Mouse (Mus musculus): Measurements from ENCODE around the gene Trhr2. TPM values are rescaled to one million over a fixed set of nuclear protein-coding genes. Genes with fewer than 3 reads are reported as not detected.

Trhr2 gene
- polyA plus RNA-seq, 1 experiment: 0.35 TPM

DNA sequence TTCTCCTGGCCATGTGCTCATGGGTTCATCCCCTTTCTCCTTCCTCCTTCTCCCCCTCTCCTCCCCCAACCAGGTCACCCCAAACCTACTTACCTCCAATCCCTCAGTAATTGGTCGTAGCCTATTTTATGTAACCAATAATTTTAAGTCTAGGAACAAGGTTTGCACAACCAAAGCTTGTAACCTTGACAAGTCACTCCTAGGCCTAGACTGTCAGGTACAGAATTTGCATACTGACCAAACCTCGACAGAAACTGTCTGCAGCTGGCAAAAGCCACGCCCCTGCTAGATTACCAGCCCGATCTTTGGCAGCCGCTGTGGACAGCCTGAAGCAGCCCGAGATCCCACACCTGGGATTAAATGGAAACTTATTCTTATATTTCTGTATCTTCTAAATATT lies 11.2 kb upstream of the Trhr2 start:
- 82% methylated on average over 6 of the region's 6 CpGs for whole genome bisulfite sequencing
- no peak for DNase-seq
- Histone ChIP-seq H3K4me3 (ENCODE audit: control insufficient read depth, insufficient read depth, low read length) (no peak overlapping the region), H3K36me3 (ENCODE audit: control insufficient read depth, insufficient read depth, low read length) (no peaks in the 10 kb centered on the region), H3K4me1 (replicated peaks; ENCODE audit: control insufficient read depth, insufficient read depth, low read length) (0 out of 2 replicates have a peak, but pooled peaks cover 3% of the 10 kb centered on the region), H3K27me3 (ENCODE audit: control insufficient read depth, insufficient read depth, low read length) (no peaks in the 10 kb centered on the region), H3K27ac (ENCODE audit: control insufficient read depth, insufficient read depth, low read length) (no peak overlapping the region)
- TF ChIP-seq POLR2A (IDR thresholded peaks at IDR 0.05; ENCODE audit: control insufficient read depth, extremely low read depth, insufficient read depth, low read length, poor library complexity) (no peak), CTCF (IDR thresholded peaks at IDR 0.05; ENCODE audit: borderline replicate concordance, control insufficient read depth, extremely low read depth, insufficient read depth, low read length, poor library complexity) (no peak)

DNA sequence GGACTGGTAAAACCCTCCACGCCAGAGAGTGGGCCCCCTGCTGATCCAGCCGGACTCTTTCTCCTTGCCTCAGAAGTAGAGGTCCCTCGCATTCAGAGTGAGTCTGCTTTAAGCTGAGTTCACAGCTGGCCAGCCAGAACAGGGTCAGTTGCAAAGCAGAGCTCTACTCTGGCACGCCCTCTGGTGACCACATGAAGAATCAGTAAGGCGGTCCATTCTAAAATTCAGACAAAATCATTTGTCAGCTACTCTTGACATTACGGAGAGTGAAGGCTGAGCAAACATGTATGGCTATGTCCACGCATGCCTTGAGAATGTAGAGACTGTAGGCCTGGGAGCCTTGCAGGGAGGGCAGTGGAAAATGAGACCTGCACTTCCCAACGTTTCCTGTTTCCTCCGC lies 9.1 kb upstream of the Trhr2 start:
- H3K36me3 ChIP-seq (ENCODE audit: control insufficient read depth, insufficient read depth, low read length): no peaks in the 10 kb centered on the region
- WGBS: 24% methylated on average over 9 of the region's 9 CpGs
- H3K4me1 ChIP-seq (replicated peaks; ENCODE audit: control insufficient read depth, insufficient read depth, low read length): no peaks in the 10 kb centered on the region
- no peak overlapping the region for H3K4me3 ChIP-seq (ENCODE audit: control insufficient read depth, insufficient read depth, low read length)
- H3K27ac ChIP-seq (ENCODE audit: control insufficient read depth, insufficient read depth, low read length): no peak overlapping the region
- TF ChIP-seq POLR2A (IDR thresholded peaks at IDR 0.05; ENCODE audit: control insufficient read depth, extremely low read depth, insufficient read depth, low read length, poor library complexity) (no peak), CTCF (IDR thresholded peaks at IDR 0.05; ENCODE audit: borderline replicate concordance, control insufficient read depth, extremely low read depth, insufficient read depth, low read length, poor library complexity) (peak; percentile 46; the same call in 1 of the 2 replicates)
- peak; percentile 54 for DNase-seq
- no peaks in the 10 kb centered on the region for H3K27me3 ChIP-seq (ENCODE audit: control insufficient read depth, insufficient read depth, low read length)

DNA sequence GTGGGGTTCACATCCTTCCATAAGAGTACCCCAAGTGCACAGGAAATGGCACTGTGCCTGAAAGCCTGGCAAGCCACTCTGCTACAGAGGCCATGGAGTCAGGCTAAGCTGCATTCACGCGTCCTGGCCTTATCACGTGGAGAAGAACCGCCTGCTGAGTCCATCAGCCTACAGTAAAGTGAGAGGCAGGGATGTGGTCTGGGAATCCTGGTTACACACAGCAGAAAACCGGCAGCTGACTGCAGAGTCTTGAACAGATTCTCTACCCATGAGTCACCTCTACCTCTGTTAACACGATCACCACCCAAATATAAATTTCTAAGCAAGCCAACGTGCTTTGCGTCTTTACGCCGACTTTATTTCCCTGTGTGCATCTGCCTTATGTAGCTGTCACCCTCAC lies 7.9 kb upstream of the Trhr2 start:
- Histone ChIP-seq H3K27ac (ENCODE audit: control insufficient read depth, insufficient read depth, low read length) (no peak overlapping the region), H3K36me3 (ENCODE audit: control insufficient read depth, insufficient read depth, low read length) (no peaks in the 10 kb centered on the region), H3K4me1 (replicated peaks; ENCODE audit: control insufficient read depth, insufficient read depth, low read length) (no peaks in the 10 kb centered on the region), H3K27me3 (ENCODE audit: control insufficient read depth, insufficient read depth, low read length) (no peaks in the 10 kb centered on the region), H3K4me3 (ENCODE audit: control insufficient read depth, insufficient read depth, low read length) (no peak overlapping the region)
- DNase-seq: no peak
- no peak for TF ChIP-seq CTCF (IDR thresholded peaks at IDR 0.05; ENCODE audit: borderline replicate concordance, control insufficient read depth, extremely low read depth, insufficient read depth, low read length, poor library complexity)
- WGBS: 92% methylated on average over 10 of the region's 10 CpGs

- Histone ChIP-seq H3K36me3 (ENCODE audit: control insufficient read depth, insufficient read depth, low read length) (no peaks in the 10 kb centered on the region), H3K4me3 (ENCODE audit: control insufficient read depth, insufficient read depth, low read length) (no peak overlapping the region), H3K27me3 (ENCODE audit: control insufficient read depth, insufficient read depth, low read length) (no peaks in the 10 kb centered on the region), H3K27ac (ENCODE audit: control insufficient read depth, insufficient read depth, low read length) (no peak overlapping the region), H3K4me1 (replicated peaks; ENCODE audit: control insufficient read depth, insufficient read depth, low read length) (no peaks in the 10 kb centered on the region)
- no peak for TF ChIP-seq POLR2A (IDR thresholded peaks at IDR 0.05; ENCODE audit: control insufficient read depth, extremely low read depth, insufficient read depth, low read length, poor library complexity)
- no peak for TF ChIP-seq CTCF (IDR thresholded peaks at IDR 0.05; ENCODE audit: borderline replicate concordance, control insufficient read depth, extremely low read depth, insufficient read depth, low read length, poor library complexity)
- DNase-seq: no peak
- 79% methylated on average over 8 of the region's 8 CpGs for WGBS
Measured at GRCm38 (mm10) chr8:122362967-122363366, 2.4 kb upstream of the Trhr2 start.

GRCm38 (mm10) chr8:122362271-122362670 lies 1.7 kb upstream of the Trhr2 start:
- Histone ChIP-seq H3K4me3 (ENCODE audit: control insufficient read depth, insufficient read depth, low read length) (no peak overlapping the region), H3K36me3 (ENCODE audit: control insufficient read depth, insufficient read depth, low read length) (no peaks in the 10 kb centered on the region), H3K27ac (ENCODE audit: control insufficient read depth, insufficient read depth, low read length) (no peak overlapping the region), H3K4me1 (replicated peaks; ENCODE audit: control insufficient read depth, insufficient read depth, low read length) (no peaks in the 10 kb centered on the region), H3K27me3 (ENCODE audit: control insufficient read depth, insufficient read depth, low read length) (no peaks in the 10 kb centered on the region)
- DNase-seq: no peak
- TF ChIP-seq CTCF (IDR thresholded peaks at IDR 0.05; ENCODE audit: borderline replicate concordance, control insufficient read depth, extremely low read depth, insufficient read depth, low read length, poor library complexity) (no peak), POLR2A (IDR thresholded peaks at IDR 0.05; ENCODE audit: control insufficient read depth, extremely low read depth, insufficient read depth, low read length, poor library complexity) (no peak)
- 77% methylated on average over 5 of the region's 5 CpGs for WGBS

GRCm38 (mm10) chr8:122359111-122359775 lies 1.3 kb downstream of the Trhr2 start:
- TF ChIP-seq POLR2A (IDR thresholded peaks at IDR 0.05; ENCODE audit: control insufficient read depth, extremely low read depth, insufficient read depth, low read length, poor library complexity): no peak
- TF ChIP-seq CTCF (IDR thresholded peaks at IDR 0.05; ENCODE audit: borderline replicate concordance, control insufficient read depth, extremely low read depth, insufficient read depth, low read length, poor library complexity): no peak
- no peaks in the 10 kb centered on the region for H3K27me3 ChIP-seq (ENCODE audit: control insufficient read depth, insufficient read depth, low read length)

DNA sequence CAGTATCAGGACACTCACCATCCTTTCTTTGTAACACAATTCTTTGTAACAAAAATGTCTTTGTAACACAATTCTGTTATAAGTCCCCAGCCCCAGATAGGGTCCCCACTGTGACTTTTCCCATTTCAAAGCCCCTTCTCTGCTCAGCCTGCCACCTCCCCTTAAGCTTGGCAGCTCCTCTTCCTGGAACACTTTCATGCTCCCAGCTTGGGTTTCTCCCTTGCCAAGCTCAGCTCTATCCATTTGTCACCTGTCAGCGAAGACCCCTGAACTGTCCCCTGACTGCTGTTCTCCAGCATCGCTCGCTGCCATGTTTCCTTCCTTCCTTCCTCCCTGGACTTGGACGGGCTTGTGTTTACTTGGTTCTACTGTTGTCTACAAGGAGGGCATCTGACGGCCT lies 2.9 kb downstream of the Trhr2 start:
- Histone ChIP-seq H3K4me3 (ENCODE audit: control insufficient read depth, insufficient read depth, low read length) (no peak overlapping the region), H3K27ac (ENCODE audit: control insufficient read depth, insufficient read depth, low read length) (no peak overlapping the region), H3K27me3 (ENCODE audit: control insufficient read depth, insufficient read depth, low read length) (no peaks in the 10 kb centered on the region), H3K36me3 (ENCODE audit: control insufficient read depth, insufficient read depth, low read length) (no peaks in the 10 kb centered on the region), H3K4me1 (replicated peaks; ENCODE audit: control insufficient read depth, insufficient read depth, low read length) (no peaks in the 10 kb centered on the region)
- 86% methylated on average over 5 of the region's 5 CpGs for WGBS
- TF ChIP-seq CTCF (IDR thresholded peaks at IDR 0.05; ENCODE audit: borderline replicate concordance, control insufficient read depth, extremely low read depth, insufficient read depth, low read length, poor library complexity) (no peak), POLR2A (IDR thresholded peaks at IDR 0.05; ENCODE audit: control insufficient read depth, extremely low read depth, insufficient read depth, low read length, poor library complexity) (no peak)
- no peak for DNase-seq

More at GRCm38 (mm10) chr8:122359111-122359775, 1.3 kb downstream of the Trhr2 start:
- H3K27ac ChIP-seq (ENCODE audit: control insufficient read depth, insufficient read depth, low read length): no peak overlapping the region
- 92% methylated on average over 15 of the region's 15 CpGs for WGBS
- no peaks in the 10 kb centered on the region for H3K36me3 ChIP-seq (ENCODE audit: control insufficient read depth, insufficient read depth, low read length)
- H3K4me1 ChIP-seq (replicated peaks; ENCODE audit: control insufficient read depth, insufficient read depth, low read length): no peaks in the 10 kb centered on the region
- no peak overlapping the region for H3K4me3 ChIP-seq (ENCODE audit: control insufficient read depth, insufficient read depth, low read length)
- DNase-seq: no peak

Measured in thymus, adult 2 months (tissue).